Mouse (Mus musculus): ENCODE data around the gene Asic1. TPM values are rescaled to one million over a fixed set of nuclear protein-coding genes. Genes with fewer than 3 reads are reported as not detected.
A peak's percentile ranks its signal among the peaks of the same experiment; 100 is the strongest.

Asic1 gene
- total RNA-seq, 2 experiments from 2014 or later: 66.7 to 81.0 TPM

GRCm38 (mm10) chr15:99651163-99651872, 18.9 kb upstream of the Asic1 start, which contains the start of gene Racgap1:
Gene Racgap1, minus strand, starts transcription at chr15:99651656.
- TF ChIP-seq CTCF (IDR thresholded peaks at IDR 0.05): no peak
- Histone ChIP-seq H3K27ac (peak within 1 kb of the TSS; percentile 61), H3K4me3 (peak within 1 kb of the TSS; percentile 63)
- intact Hi-C loops (cut with DNase I): no loop called here
- peak; percentile 95 to 96 for DNase-seq (ENCODE audit: extremely low spot score in 1 of 2, low spot score in 2 of 2)

DNA sequence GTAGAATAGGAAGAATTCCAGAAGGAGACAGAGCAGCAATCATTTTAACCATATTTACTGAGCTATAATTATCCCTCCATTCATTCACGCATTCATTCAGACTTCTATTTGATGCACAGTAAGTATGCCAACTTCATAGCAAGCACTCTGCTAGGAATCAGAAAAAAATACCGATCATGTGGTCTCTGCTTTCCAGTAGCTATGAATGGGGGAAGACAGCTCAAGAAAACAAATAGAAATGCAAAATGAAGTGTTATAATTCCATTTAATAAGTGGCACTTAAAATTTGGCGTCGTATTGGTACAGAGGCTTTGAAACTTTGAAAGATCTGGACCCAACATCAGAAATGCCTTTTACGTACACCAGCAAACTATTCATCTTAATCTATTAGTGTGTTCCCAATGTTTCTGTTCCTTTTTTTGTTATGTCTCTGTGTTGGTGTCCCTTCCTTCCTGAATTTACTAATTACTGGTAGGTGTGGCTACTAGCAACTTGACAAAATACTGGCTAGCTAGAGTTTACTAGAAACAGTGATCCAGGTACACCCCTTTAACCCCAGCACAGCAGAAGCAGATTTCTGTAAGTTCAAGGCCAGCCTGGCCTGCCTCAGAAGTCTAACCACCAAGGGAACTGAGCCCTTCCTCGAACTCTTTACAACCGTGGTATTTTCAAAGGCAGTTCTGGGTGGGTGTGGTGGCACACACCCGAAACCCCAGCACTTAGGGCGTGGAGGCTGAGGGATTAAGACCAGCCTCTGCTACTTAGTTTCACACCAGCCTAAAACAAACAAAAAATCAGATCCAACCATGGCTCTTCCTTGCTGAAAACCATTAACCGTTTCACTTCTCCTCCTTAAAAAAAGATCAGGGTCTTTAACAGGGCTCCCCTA, 17.9 kb upstream of the Asic1 start:
- intact Hi-C loops (cut with DNase I): no loop called here
- peak overlapping the region; percentile 63 for H3K4me3 ChIP-seq
- TF ChIP-seq CTCF (IDR thresholded peaks at IDR 0.05): no peak
- peak overlapping the region; percentile 61 for H3K27ac ChIP-seq
- no peak for DNase-seq (ENCODE audit: extremely low spot score in 1 of 2, low spot score in 2 of 2)

DNA sequence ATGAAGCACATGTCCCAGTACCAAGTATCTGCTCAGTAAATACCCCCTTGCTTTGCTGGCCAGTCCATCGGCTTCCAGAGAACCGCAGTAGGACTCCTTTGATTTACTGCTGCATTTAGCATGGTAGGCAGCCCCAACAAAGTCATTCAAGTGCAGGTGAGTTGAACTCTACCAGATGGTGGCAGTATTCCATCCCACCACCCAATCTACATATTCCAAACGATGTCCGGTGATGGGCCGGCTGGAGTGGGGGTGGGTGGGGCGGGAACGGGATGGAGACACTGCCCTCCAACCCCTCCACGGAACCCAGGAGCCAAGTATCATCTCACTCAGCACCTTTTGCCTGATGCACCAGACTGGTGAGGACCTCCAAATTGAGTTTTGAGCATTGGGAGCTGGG, 16.9 kb upstream of the Asic1 start:
- DNase-seq (ENCODE audit: extremely low spot score in 1 of 2, low spot score in 2 of 2): no peak
- TF ChIP-seq CTCF (IDR thresholded peaks at IDR 0.05): peak; percentile 3
- intact Hi-C loops (cut with DNase I): no loop called here
- peak overlapping the region; percentile 23; the same call in 1 of the 2 replicates for H3K4me3 ChIP-seq
- H3K27ac ChIP-seq: no peak overlapping the region

GRCm38 (mm10) chr15:99653876-99654275, 16.3 kb upstream of the Asic1 start:
- intact Hi-C loops (cut with DNase I): no loop called here

GRCm38 (mm10) chr15:99655956-99656355, 14.2 kb upstream of the Asic1 start:
- DNase-seq (ENCODE audit: extremely low spot score in 1 of 2, low spot score in 2 of 2): no peak
- no peak for TF ChIP-seq CTCF (IDR thresholded peaks at IDR 0.05)
- H3K27ac ChIP-seq: no peak overlapping the region

More at GRCm38 (mm10) chr15:99653876-99654275, 16.3 kb upstream of the Asic1 start:
- TF ChIP-seq CTCF (IDR thresholded peaks at IDR 0.05): no peak
- DNase-seq (ENCODE audit: extremely low spot score in 1 of 2, low spot score in 2 of 2): no peak
- Histone ChIP-seq H3K4me3 (peak overlapping the region; percentile 23), H3K27ac (no peak overlapping the region)

DNA sequence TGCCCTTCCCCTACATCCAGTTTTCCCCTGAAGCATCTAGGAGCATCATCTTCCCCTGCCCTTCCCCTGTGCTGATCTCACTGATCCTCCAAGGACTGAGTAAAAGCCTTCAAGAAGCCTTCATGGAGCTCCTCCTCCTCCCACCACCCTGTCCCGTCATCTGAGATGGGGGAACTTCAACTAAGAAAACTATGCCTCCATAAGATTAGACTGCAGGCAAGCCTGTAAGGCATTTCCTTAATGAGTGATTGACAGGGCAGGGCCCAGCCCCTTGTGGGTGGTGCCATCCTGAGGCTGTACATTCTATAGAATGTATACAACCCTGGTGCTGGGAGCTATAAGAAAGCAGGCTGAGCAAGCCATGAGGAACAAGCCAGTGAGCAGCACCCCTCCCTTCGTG, 11.7 kb upstream of the Asic1 start:
- intact Hi-C loops (cut with DNase I): no loop called here
- DNase-seq (ENCODE audit: extremely low spot score in 1 of 2, low spot score in 2 of 2): no peak
- no peak overlapping the region for H3K27ac ChIP-seq
- no peak overlapping the region for H3K4me3 ChIP-seq
- TF ChIP-seq CTCF (IDR thresholded peaks at IDR 0.05): no peak

More at GRCm38 (mm10) chr15:99655956-99656355, 14.2 kb upstream of the Asic1 start:
- intact Hi-C loops (cut with DNase I): no loop called here
- H3K4me3 ChIP-seq: no peak overlapping the region

DNA sequence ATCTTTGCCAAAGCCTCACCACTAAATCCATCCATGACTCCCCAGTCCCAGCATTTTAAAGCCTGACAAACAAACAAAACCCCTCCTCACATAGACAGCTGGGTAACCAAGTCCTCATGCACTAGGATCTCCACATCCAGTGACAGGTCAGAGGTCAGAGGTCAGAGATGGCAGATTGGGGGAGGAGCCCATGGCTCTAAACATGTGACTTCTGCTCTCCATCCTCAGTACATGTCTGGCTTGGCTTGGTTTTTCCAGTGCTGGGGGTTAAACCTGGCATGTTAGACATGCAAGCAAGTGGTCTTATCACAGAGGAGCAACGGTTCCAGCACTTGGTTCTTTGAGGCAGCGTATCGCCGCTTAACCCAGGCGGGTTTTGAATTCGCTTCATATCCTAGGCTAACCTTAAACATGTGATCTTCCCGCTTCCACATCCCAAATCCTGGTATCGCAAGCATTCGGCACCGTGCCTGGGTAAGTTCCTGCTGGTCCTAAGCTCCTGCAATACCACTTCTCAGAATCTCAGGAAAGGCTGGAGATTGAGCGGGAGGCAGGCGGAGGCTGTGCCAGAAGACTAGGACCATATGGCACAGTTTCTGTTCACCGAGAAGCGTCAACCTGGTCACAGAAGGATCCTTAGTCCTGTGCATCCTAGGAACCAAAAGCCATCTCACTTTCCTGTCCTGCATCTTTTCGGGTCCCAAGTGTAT, 8.9 kb upstream of the Asic1 start:
- no peak for DNase-seq (ENCODE audit: extremely low spot score in 1 of 2, low spot score in 2 of 2)

DNA sequence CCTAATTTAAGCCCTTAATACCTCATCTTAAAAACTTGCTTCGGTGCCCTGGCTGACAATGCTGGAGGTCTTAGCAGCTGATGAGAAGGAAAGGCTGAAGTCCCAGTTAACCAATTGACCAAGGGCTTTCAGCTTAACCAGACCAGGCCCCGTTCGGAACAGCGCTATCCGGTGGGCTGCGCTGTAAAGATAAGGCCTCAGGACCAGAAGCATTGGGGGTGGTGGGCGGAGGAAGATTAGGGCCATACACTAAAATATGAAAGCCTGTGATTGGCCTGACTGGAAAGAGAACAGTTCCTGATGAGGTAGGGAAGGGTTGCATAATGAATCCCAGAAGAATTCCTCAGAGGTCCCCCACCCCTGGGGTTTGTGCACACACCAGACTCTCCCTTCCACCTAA, 7.8 kb upstream of the Asic1 start:
- DNase-seq (ENCODE audit: extremely low spot score in 1 of 2, low spot score in 2 of 2): no peak
- Histone ChIP-seq H3K4me3 (no peak overlapping the region), H3K27ac (no peak overlapping the region)
- intact Hi-C loops (cut with DNase I): no loop called here
- TF ChIP-seq CTCF (IDR thresholded peaks at IDR 0.05): no peak

More for the DNA sequence above, 8.9 kb upstream of the Asic1 start:
- Histone ChIP-seq H3K27ac (no peak overlapping the region), H3K4me3 (no peak overlapping the region)
- TF ChIP-seq CTCF (IDR thresholded peaks at IDR 0.05): no peak
- intact Hi-C loops (cut with DNase I): no loop called here

DNA sequence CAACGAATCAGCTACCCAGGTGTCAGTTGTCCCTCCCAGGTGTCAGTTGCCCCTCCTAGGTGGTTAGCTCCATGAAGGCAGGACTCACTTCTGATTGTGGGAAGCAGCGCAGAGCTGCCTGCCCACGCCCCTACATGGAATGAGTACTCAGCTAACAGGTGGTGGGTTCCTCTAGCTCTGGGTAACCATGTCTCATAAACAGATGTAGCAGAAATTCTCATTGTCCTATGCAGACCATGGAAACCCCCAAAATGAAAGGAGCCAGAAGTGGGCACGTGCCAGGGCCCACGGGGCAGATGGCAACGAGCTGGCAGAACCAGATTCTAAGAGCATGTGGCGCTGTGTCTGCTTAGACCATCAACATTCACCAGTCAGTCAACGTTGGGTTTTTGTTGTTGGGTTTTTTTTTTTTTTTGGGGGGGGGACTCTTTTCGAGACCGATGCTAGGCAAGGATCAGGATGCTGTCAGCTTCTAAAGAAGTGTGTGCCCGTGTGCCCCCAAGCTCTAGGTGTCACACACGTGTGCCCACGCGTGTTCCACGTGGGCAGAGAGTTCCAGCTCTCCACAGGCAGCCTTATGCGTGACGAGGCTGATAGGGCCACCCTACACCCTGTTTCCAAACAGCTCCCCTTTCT, 6.1 kb upstream of the Asic1 start:
- TF ChIP-seq CTCF (IDR thresholded peaks at IDR 0.05): no peak
- peak overlapping the region; percentile 48 for H3K4me3 ChIP-seq
- intact Hi-C loops (cut with DNase I): no loop called here
- no peak for DNase-seq (ENCODE audit: extremely low spot score in 1 of 2, low spot score in 2 of 2)
- H3K27ac ChIP-seq: peak overlapping the region; percentile 83

GRCm38 (mm10) chr15:99664600-99665451, 5.3 kb upstream of the Asic1 start:
- intact Hi-C loops (cut with DNase I): loop anchor here (1.0 kb wide), 1 partner anchor 69 kb away; no protein-coding TSS in a partner anchor
- H3K27ac ChIP-seq: peak overlapping the region; percentile 83
- peak; percentile 62 to 72 for DNase-seq (ENCODE audit: extremely low spot score in 1 of 2, low spot score in 2 of 2)

More at GRCm38 (mm10) chr15:99664600-99665451, 5.3 kb upstream of the Asic1 start:
- TF ChIP-seq CTCF (IDR thresholded peaks at IDR 0.05): no peak
- H3K4me3 ChIP-seq: peak overlapping the region; percentile 48
